Mouse (Mus musculus): Measurements from ENCODE around the gene Slc24a3.

DNA sequence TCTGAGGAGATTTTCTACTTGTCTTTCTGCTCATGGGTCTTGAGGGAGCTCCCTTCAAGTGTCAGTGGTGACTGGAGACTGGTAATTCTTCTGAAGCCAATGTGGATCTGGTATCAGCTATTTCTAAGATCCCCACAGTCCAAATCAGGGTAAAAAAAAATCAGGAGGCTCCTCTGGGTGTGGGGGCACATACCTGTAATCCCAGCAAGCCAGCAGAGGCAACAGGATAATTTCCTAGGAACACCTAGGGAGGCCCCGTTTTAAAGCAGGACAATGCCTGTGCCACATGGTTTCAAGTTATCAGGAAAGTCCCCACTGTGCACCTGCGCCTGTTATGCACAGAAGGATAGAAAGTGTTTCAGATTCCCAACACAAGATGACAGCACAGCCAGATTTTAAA is 234.4 kb downstream of the Slc24a3 start:
- TF ChIP-seq GATA1 (IDR thresholded peaks at IDR 0.05; ENCODE audit: borderline replicate concordance, low read length) (no peak), FLI1 (IDR thresholded peaks at IDR 0.05; ENCODE audit: low read length) (no peak)
